Mouse (Mus musculus) forebrain, embryonic 16.5 days (tissue): ENCODE measurements around the gene Polr2b. TPM values are rescaled to one million over a fixed set of nuclear protein-coding genes. Genes with fewer than 3 reads are reported as not detected.

Source experiments
- ATAC-seq: fragments of 200-750 bp; cut with Nextera tagmentation; 2 replicates; pipeline ENCODE4 v1.8.0; 2017; ENCODE audit warnings: mild to moderate bottlenecking, moderate library complexity
- H3K27ac ChIP-seq: fragments of 300-500 bp; sonication (generic); 2 replicates; pipeline ENCODE4 v1.5.1; 2014; ENCODE audit warnings: low read length, control low read depth
- H3K27me3 ChIP-seq: fragments of 300-500 bp; sonication (generic); replicated peaks from 2 replicates; pipeline ENCODE4 v1.6.1; 2014; ENCODE audit warnings: low read length; ENCODE audit not compliant: control insufficient read depth, insufficient read depth
- H3K36me3 ChIP-seq: fragments of 300-500 bp; sonication (generic); 2 replicates; pipeline ENCODE4 v1.6.1; 2014; ENCODE audit not compliant: control insufficient read depth, insufficient read depth
- H3K4me1 ChIP-seq: fragments of 300-500 bp; sonication (generic); replicated peaks from 2 replicates; pipeline ENCODE4 v1.6.1; 2014; ENCODE audit warnings: low read length; ENCODE audit not compliant: control insufficient read depth, insufficient read depth
- H3K4me2 ChIP-seq: fragments of 300-500 bp; sonication (generic); 2 replicates; pipeline ENCODE4 v1.6.1; 2014; ENCODE audit warnings: mild to moderate bottlenecking, low read length, control low read depth
- H3K4me3 ChIP-seq: fragments of 300-500 bp; sonication (generic); replicated peaks from 2 replicates; pipeline ENCODE4 v1.5.1; 2014; ENCODE audit warnings: mild to moderate bottlenecking, low read length, control low read depth
- H3K9ac ChIP-seq: fragments of 300-500 bp; sonication (generic); replicated peaks from 2 replicates; pipeline ENCODE4 v1.6.1; 2014; ENCODE audit warnings: low read depth, low read length, control low read depth
- H3K9me3 ChIP-seq: fragments of 300-500 bp; sonication (generic); 2 replicates; pipeline ENCODE4 v1.6.1; 2016; ENCODE audit warnings: low read length; ENCODE audit not compliant: control insufficient read depth
- WGBS: fragments of 180-500 bp; shearing (Covaris S2); extraction: QIAGEN DNeasy Blood & Tissue Kit; methylation state at CpG from one replicate; pipeline ENCODE4 v1.1.7; 2014; 5-methylcytosine and 5-hydroxymethylcytosine counted together
- polyA plus RNA-seq: library from polyadenylated mRNA; unstranded; fragments of >200 nt; fragmentation: Nextera tagmentation; extraction: Ambion mirVana; gene quantifications from 2 replicates; pipeline ENCODE4 v1.2.1, GENCODE M21; 2015

The Polr2b gene
- polyA plus RNA-seq, 1 experiment from 2014 or later, result 74.8 TPM

DNA sequence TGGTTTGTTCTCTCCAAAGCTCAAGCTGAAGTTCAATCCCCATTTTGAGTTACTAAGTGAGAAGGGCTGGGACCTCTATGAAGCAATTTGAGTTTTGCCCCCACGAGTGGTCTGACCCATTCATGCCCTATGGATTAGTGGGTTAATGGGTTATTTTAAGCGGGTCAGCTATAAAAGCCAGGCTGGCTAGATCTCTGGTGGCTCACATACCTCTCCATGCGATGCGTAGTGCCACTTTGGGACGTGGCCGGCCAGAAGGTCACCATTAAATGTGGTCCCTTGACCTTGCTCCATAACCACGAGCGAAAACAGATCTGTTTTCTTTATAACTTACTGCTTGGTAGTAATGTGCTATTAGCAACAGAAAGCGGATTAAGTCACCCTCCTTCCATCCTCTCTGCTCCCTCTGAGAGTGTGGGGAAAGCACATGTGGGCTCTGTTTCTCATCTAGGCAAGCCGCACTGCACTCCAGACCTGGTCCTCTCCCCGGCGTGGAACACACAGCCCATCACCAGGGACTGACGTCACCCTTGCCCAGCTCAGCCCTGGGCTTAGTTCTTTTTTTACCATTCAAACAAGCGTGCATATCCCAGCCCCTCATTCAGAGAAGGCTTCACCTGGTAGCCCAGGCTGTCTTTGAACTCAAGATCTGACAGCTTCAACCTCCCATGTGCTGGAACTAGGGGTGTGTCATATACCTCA, 69.6 kb downstream of the Polr2b start:
- Histone ChIP-seq H3K9me3 (no peaks in the 10 kb centered on the region), H3K27ac (no peak overlapping the region), H3K4me2 (no peak overlapping the region), H3K4me1 (no peaks in the 10 kb centered on the region), H3K4me3 (no peak overlapping the region), H3K36me3 (no peaks in the 10 kb centered on the region), H3K9ac (no peak overlapping the region), H3K27me3 (no peaks in the 10 kb centered on the region)
- 88% methylated on average over 14 of the region's 14 CpGs for WGBS
- ATAC-seq, result no peak

DNA sequence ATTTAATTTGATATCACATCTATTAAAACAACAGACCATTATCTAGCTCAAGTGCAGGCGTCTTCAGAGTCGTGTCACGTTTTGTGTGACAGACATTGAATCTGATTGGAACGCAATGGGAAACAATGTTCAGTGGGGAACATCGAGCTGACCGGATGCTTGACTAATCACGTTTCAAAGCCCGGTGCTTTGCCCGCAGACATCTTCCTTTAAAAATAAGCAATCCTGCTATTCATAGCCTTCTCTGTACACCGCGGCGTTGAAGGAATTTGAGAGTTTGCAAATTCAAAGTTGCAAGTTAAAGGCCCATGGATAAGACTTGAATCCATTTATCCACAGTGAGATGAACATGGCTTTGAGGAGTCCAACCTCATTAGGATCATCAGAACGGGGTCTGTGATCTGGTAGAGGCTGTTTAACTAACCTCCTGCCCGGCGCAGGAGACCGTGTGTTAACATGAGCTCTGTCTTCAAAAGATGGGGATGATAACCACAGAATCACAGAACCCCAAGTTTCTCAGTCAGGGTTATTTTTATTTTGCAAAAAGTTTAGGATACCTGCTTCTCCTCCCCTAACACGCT, 70.5 kb downstream of the Polr2b start:
- H3K4me3 ChIP-seq, result no peak overlapping the region
- no peak overlapping the region for H3K27ac ChIP-seq
- ATAC-seq, result no peak
- no peaks in the 10 kb centered on the region for H3K27me3 ChIP-seq
- H3K9me3 ChIP-seq, result no peaks in the 10 kb centered on the region
- H3K36me3 ChIP-seq, result no peaks in the 10 kb centered on the region
- no peak overlapping the region for H3K4me2 ChIP-seq
- H3K9ac ChIP-seq, result no peak overlapping the region
- 85% methylated on average over 17 of the region's 17 CpGs for WGBS
- H3K4me1 ChIP-seq, result no peaks in the 10 kb centered on the region

DNA sequence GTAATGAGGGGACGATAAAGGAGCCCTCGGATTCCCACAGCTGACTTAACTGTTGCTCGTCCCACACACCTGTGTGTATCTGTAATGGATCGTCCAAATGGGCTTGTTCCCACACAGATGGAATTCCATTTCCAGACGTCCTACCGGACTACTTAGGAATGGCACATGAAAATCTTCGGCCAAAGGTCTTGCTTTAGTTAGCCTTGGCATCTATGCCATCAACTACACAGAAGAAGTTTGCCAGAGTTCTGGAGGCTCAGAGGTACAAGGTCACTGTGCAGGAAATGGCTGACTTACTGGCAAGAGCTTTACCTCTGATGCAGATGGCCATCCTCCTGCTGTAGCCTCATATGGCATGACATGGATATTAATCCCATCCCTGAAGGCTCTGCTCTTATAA, 71.3 kb downstream of the Polr2b start:
- Histone ChIP-seq H3K9ac (no peak overlapping the region), H3K4me2 (no peak overlapping the region), H3K27ac (no peak overlapping the region), H3K4me1 (no peaks in the 10 kb centered on the region), H3K9me3 (no peaks in the 10 kb centered on the region), H3K27me3 (no peaks in the 10 kb centered on the region), H3K4me3 (no peak overlapping the region), H3K36me3 (no peaks in the 10 kb centered on the region)
- 96% methylated on average over 7 of the region's 7 CpGs for WGBS
- no peak for ATAC-seq

DNA sequence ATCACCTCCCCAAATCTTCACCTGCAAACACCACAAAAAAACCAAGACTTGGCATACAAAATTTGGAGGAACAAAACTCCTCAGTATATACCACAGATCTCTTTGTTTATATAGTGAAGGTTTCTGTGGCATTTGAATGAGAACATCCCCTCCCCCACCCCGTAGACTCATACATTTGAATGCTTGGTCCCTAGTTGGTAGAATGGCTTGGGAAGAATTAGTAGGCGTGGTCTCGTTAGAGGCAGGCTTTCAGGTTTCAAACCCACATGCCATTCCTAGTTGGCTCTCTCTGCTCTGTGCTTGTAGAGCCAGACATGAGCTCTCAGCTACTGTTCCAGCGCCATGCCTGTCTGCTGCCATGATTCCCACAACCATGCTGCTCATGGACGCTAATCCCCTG, 71.7 kb downstream of the Polr2b start:
- Histone ChIP-seq H3K27ac (no peak overlapping the region), H3K4me3 (no peak overlapping the region), H3K9ac (no peak overlapping the region), H3K9me3 (no peaks in the 10 kb centered on the region), H3K4me1 (no peaks in the 10 kb centered on the region), H3K36me3 (no peaks in the 10 kb centered on the region), H3K4me2 (no peak overlapping the region), H3K27me3 (no peaks in the 10 kb centered on the region)
- no peak for ATAC-seq
- WGBS, result 59% methylated on average over 5 of the region's 5 CpGs

DNA sequence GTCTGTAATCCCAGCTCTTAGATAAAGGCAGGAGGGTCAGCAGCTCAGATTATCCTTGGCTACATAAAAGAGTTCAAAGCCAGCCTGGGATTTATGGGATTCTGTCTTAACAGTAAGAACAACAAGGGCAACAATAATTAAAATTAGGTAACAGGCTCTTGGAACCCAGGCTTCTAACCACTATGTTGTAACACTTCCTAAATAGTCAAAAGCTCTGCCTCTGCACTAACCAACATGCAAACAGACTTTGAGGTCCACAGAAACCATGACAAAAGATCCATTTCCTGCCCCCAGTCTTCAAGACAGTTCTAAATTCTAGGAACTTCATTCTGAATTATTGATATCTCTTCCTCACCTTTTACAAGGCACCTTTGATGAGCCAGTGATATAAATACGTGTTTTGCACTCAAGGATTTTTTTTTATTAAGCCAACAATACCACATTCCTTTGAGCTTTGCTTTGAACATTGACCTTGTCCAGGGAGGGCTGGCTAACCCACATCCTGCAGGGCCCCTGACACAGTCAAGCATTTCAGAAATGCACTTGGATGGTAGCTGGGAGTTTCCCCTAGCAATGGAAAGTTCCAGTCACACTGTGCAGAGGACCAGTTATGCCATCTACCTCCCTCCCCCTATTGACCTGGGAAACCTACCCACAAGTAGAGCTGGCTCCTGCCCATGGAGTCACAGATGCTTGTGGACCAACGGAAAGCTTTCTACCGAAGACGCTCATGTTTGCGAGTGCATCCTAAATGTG, 74.0 kb downstream of the Polr2b start:
- H3K36me3 ChIP-seq, result no peaks in the 10 kb centered on the region
- 94% methylated on average over 5 of the region's 5 CpGs for WGBS
- no peak for ATAC-seq

DNA sequence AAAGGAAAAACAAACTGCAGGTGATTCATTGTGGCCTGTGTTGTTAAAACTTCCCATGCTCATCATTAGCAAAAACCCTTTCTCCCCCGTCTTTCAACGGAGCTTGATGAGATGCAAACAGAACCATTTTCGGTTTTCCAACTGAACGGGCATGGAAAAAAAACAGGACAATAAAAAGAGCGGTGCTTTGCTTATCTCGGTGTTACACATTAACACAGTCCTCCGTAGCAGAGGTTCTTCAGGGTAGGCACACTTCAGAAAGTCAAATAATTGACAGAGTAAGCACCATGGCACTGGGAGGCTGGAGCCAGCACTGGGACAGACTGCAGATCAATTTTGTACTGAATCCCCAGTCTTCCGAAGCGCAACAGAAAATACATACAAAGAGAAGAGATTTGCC, 74.8 kb downstream of the Polr2b start:
- 63% methylated on average over 9 of the region's 9 CpGs for WGBS

More for the DNA sequence above, 74.0 kb downstream of the Polr2b start:
- H3K4me1 ChIP-seq, result no peaks in the 10 kb centered on the region
- H3K9ac ChIP-seq, result no peak overlapping the region
- H3K4me2 ChIP-seq, result no peak overlapping the region
- H3K9me3 ChIP-seq, result no peaks in the 10 kb centered on the region
- H3K27ac ChIP-seq, result no peak overlapping the region
- H3K4me3 ChIP-seq, result no peak overlapping the region
- H3K27me3 ChIP-seq, result no peaks in the 10 kb centered on the region

DNA sequence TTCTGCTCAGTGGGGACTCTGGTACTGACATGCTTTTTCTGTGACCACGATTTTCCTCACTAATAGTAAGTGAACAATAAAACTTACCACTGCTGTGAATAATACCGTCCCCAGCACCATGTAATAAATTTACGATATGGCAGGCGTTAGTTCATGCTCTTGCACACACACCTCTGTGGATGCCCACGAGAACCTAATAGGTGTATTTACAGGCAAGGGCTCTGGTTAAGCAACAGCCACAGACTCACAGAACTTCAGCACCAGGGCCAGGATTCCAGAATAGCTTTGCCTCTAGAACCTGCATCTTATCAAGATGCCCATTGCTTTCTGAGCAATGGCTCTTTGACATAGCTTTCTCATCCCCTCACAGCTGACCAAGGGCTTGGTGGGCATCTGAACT, 75.3 kb downstream of the Polr2b start:
- H3K9ac ChIP-seq, result no peak overlapping the region
- WGBS, result 91% methylated on average over 5 of the region's 5 CpGs
- no peak for ATAC-seq

More for the DNA sequence above, 74.8 kb downstream of the Polr2b start:
- Histone ChIP-seq H3K9me3 (no peaks in the 10 kb centered on the region), H3K4me2 (no peak overlapping the region), H3K27me3 (no peaks in the 10 kb centered on the region), H3K36me3 (no peaks in the 10 kb centered on the region), H3K4me3 (no peak overlapping the region), H3K9ac (no peak overlapping the region), H3K27ac (no peak overlapping the region), H3K4me1 (no peaks in the 10 kb centered on the region)
- ATAC-seq, result no peak

DNA sequence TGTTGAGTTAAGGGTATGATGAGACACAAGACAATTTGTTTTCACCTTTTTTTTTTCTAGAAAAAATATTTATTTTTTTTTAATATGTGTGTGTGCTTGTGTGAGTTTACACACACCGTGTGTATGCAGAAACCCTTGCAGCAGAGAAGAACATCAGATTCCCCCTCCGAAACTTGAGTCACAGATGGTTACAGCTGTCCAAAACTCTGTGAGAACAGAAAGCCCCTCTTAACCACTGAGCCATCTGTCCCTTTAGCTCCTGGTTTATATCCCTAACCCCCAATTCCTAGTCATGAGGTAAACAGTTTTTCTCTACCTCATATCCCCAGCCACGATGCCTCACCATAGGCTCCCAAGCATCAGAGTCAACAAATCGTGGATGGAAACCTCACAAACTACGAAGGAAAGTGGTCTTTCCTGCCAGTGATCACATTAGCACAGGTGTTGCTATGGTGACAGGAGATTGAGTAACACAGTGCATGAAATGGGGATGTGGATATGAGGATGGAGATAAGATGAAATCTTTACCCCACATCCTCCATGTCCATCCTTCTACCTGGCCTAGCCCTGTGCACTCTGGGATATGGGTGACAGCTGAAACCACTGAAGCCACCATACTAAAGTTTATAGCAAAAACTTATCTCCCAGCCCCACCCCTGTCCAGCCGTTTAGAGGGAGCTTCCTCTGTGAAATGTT, 76.1 kb downstream of the Polr2b start:
- Histone ChIP-seq H3K4me2 (no peak overlapping the region), H3K4me3 (no peak overlapping the region), H3K9ac (no peak overlapping the region), H3K27ac (no peak overlapping the region), H3K27me3 (no peaks in the 10 kb centered on the region), H3K4me1 (no peaks in the 10 kb centered on the region), H3K9me3 (no peaks in the 10 kb centered on the region), H3K36me3 (no peaks in the 10 kb centered on the region)
- no peak for ATAC-seq
- 90% methylated on average over 6 of the region's 6 CpGs for WGBS

More for the DNA sequence above, 75.3 kb downstream of the Polr2b start:
- Histone ChIP-seq H3K27me3 (no peaks in the 10 kb centered on the region), H3K4me1 (no peaks in the 10 kb centered on the region), H3K36me3 (no peaks in the 10 kb centered on the region), H3K4me3 (no peak overlapping the region), H3K9me3 (no peaks in the 10 kb centered on the region), H3K27ac (no peak overlapping the region), H3K4me2 (no peak overlapping the region)
